8 mouse cellular contexts compared by ENCODE assay signal in the genomic region with DNA sequence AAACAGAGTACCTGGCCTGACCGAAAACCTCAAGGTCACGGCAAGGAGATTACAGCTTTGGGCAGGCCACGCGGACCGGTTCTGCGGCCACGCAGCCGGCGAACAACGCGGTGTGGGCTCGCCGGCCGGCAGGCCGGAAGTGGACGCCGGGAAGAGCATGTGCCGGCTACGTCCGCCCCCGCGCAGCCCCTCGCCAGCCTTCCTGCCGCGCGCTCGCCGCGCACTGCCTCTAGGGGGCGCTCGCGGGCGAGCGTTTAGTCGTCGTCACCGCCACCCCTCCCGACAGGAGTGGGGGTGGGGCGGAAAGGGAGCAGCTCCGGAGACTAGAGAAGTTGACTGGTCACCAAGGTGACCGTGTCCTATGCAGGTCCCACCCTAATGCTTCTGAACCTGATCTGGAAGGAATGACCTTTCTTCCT. TPM values are rescaled to one million over a fixed set of nuclear protein-coding genes. Genes with fewer than 3 reads are reported as not detected.
DNase-seq lines count a peak whose midpoint lies in the region; ATAC-seq and TF ChIP-seq lines count a peak whose summit lies in the region.

No protein-coding gene starts in this region.

- H3K27me3 ChIP-seq in forebrain, embryonic 14.5 days (replicated peaks; ENCODE audit: control insufficient read depth, insufficient read depth, low read length), result no peaks in the 10 kb centered on the region
- H3K27me3 ChIP-seq in neural tube, embryonic 14.5 days (ENCODE audit: control insufficient read depth, insufficient read depth, low read length), result no peaks in the 10 kb centered on the region
- H3K27me3 ChIP-seq in testis, adult 2 months (ENCODE audit: control insufficient read depth, insufficient read depth, low read length), result no peaks in the 10 kb centered on the region

- peak overlapping the region; percentile 54 for H3K4me3 ChIP-seq in forebrain, embryonic 14.5 days (ENCODE audit: low read depth, low read length)
- H3K4me3 ChIP-seq in neural tube, embryonic 14.5 days (ENCODE audit: low read depth, low read length), result peak overlapping the region; percentile 54
- peak overlapping the region; percentile 91 for H3K4me3 ChIP-seq in testis, adult 2 months (ENCODE audit: control insufficient read depth, low read depth, low read length)

- peak; percentile 66 for ATAC-seq in cerebellum, adult (ENCODE audit: insufficient number of reproducible peaks, low FRiP score, low TSS enrichment)
- peak; percentile 84 for ATAC-seq in forebrain, embryonic 14.5 days
- peak; percentile 80 for ATAC-seq in neural tube, embryonic 14.5 days (ENCODE audit: low read depth)

- H3K9me3 ChIP-seq in forebrain, embryonic 14.5 days (replicated peaks; ENCODE audit: control insufficient read depth, low read length), result no peaks in the 10 kb centered on the region
- H3K9me3 ChIP-seq in neural tube, embryonic 14.5 days (ENCODE audit: control insufficient read depth, low read length), result no peaks in the 10 kb centered on the region

- H3K36me3 ChIP-seq in forebrain, embryonic 14.5 days (ENCODE audit: control insufficient read depth, insufficient read depth, low read length), result 0 out of 2 replicates have a peak, but pooled peaks cover 11% of the 10 kb centered on the region
- 0 out of 2 replicates have a peak, but pooled peaks cover 8% of the 10 kb centered on the region for H3K36me3 ChIP-seq in neural tube, embryonic 14.5 days (ENCODE audit: control insufficient read depth, insufficient read depth, low read length)
- H3K36me3 ChIP-seq in testis, adult 2 months (ENCODE audit: control insufficient read depth, insufficient read depth, low read length), result no peaks in the 10 kb centered on the region

- H3K27ac ChIP-seq in forebrain, embryonic 14.5 days (ENCODE audit: low read depth, low read length), result peak overlapping the region; percentile 72; the same call in 1 of the 2 replicates
- H3K27ac ChIP-seq in neural tube, embryonic 14.5 days (ENCODE audit: low read depth, low read length), result peak overlapping the region; percentile 87
- H3K27ac ChIP-seq in testis, adult 2 months (ENCODE audit: control insufficient read depth, insufficient read depth, low read depth, low read length), result peak overlapping the region; percentile 87

- intact Hi-C loops in heart, postnatal 14 days (cut with DNase I), result no loop called here

- 33% methylated on average over 41 of the region's 41 CpGs for WGBS in forebrain, embryonic 14.5 days
- WGBS in neural tube, embryonic 14.5 days, result 26% methylated on average over 33 of the region's 41 CpGs

- no peaks in the 10 kb centered on the region for H3K4me1 ChIP-seq in forebrain, embryonic 14.5 days (ENCODE audit: control insufficient read depth, insufficient read depth, low read length)
- H3K4me1 ChIP-seq in neural tube, embryonic 14.5 days (ENCODE audit: control insufficient read depth, insufficient read depth, low read length), result no peaks in the 10 kb centered on the region
- H3K4me1 ChIP-seq in testis, adult 2 months (ENCODE audit: control insufficient read depth, insufficient read depth, low read length), result peaks cover 5% of the 10 kb centered on the region

- TF ChIP-seq CTCF in testis, adult 2 months (IDR thresholded peaks at IDR 0.05; ENCODE audit: control insufficient read depth, insufficient read depth, insufficient replicate concordance, low read depth, low read length), result peak; percentile 59; the same call in 1 of the 2 replicates

- TF ChIP-seq POLR2A in testis, adult 2 months (IDR thresholded peaks at IDR 0.05; ENCODE audit: control insufficient read depth, low read depth, low read length), result no peak

- H3K9ac ChIP-seq in forebrain, embryonic 14.5 days (ENCODE audit: low read length), result peak overlapping the region; percentile 72
- H3K9ac ChIP-seq in neural tube, embryonic 14.5 days (replicated peaks; ENCODE audit: low read depth, low read length), result peak overlapping the region; percentile 71

- DNase-seq in CD8-positive naive resting alpha-beta T cell, adult 2 months (ENCODE audit: low read depth in 2 of 2, low spot score in 2 of 2), result peak; percentile 67 to 68
- DNase-seq in forebrain, embryonic 14.5 days (ENCODE audit: low spot score), result peak; percentile 71
- DNase-seq in heart, postnatal 14 days, result peak; percentile 90 to 91
- peak; percentile 75 to 86 for DNase-seq in layer of hippocampus, adult 18-20 months (ENCODE audit: low spot score in 2 of 2)
- peak; percentile 79 to 86 for DNase-seq in lung, adult 18-20 months

- peak overlapping the region; percentile 51 for H3K4me2 ChIP-seq in forebrain, embryonic 14.5 days (ENCODE audit: low read length)
- peak overlapping the region; percentile 47 for H3K4me2 ChIP-seq in neural tube, embryonic 14.5 days (ENCODE audit: low read depth, low read length)

RNA-seq across cellular contexts. Expression of a gene that starts 0.7 kb away (rescaled TPM):
- 589 and 711 TPM in 2 replicates for polyA plus RNA-seq in forebrain, embryonic 14.5 days (2014; fragmentation: Nextera tagmentation; extraction: Ambion mirVana)
- 100 to 1,000 TPM; 545 to 681 TPM for total RNA-seq in heart, postnatal 14 days (2021)
- total RNA-seq in layer of hippocampus, adult 18-20 months (2021), result 100 to 1,000 TPM; 320 to 325 TPM
- 544 and 575 TPM in 2 replicates for polyA plus RNA-seq in neural tube, embryonic 14.5 days (2014; fragmentation: Nextera tagmentation; extraction: Ambion mirVana)
- polyA plus RNA-seq in testis, adult 2 months (2012; rRNA removed), result 62.9 and 65.1 TPM in 2 replicates

RNA-seq across cellular contexts. Expression of a gene that starts 52.7 kb away (rescaled TPM):
- polyA plus RNA-seq in forebrain, embryonic 14.5 days (2014; fragmentation: Nextera tagmentation; extraction: Ambion mirVana), result 0.40 and 0.51 TPM in 2 replicates
- under 1 TPM; 0.32 to 0.38 TPM for total RNA-seq in heart, postnatal 14 days (2021)
- total RNA-seq in layer of hippocampus, adult 18-20 months (2021), result under 1 TPM in 1 of 2 experiments, not detected in 1; 0.47 TPM
- 0.59 and 1.0 TPM in 2 replicates for polyA plus RNA-seq in neural tube, embryonic 14.5 days (2014; fragmentation: Nextera tagmentation; extraction: Ambion mirVana)
- polyA plus RNA-seq in testis, adult 2 months (2012; rRNA removed), result 2.7 and 2.8 TPM in 2 replicates

Comparison
In these comparisons a context has a peak if more than half of its experiments do, and no peak if none do; other contexts are left out.
1. Peak in every context shown above with its lines: DNase-seq, ATAC-seq, H3K4me3 ChIP-seq and H3K27ac ChIP-seq.